Mouse (Mus musculus) retina, postnatal 1 day (tissue): ENCODE data around the gene Ankrd16.

Source experiments
- DNase-seq: peaks from one replicate; pipeline ENCODE4 v3.0.0-alpha.2; 2012

Gene Ankrd16

DNA sequence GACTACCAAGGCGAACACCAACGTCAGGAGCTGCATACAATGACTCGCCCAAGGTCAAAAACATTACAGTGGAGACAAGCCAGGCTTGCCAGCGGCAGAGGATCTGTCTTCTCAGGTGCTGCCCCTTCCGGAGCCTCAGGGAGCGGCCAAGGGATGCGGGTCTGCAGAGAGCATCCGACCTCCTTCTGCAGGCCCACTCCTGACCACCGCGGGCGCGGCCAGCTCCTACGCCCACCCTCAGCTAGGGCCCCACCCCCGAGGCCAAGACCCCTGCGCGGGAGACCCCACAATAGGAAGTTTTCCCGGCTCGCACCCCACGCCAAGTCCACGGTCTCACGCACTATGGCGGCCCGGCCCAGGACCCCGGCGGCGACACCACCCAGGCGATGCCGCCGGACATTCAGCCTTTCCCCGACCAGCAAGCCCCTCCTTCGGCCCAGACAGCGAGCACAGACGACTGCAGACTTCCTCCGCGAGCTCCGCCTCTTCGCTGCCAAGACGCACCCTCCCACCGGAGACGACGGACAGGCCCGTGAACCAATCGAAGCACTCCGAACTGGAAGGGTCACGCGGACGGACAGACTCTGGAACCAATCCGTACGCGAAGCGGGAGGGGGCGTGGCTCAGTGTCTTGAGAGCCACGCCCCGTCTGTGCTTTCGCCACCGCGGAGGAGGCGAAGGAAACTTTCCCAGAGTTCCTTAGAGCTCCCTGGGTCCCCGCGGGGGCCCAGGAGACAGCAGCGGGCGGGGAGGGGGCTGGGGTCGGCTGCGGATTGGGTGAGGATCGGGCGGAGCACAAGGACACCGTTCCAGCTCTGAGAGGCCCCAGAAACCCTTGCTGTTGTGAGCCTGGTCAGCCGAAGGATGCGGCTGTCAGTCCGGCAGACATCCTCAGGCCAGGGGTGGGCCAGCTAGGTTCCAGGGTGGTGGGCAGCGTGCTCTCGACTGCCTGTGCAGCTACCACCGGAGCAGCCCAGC is at the start of gene Ankrd16, which contains the start of gene Fbh1:
Gene Ankrd16 (plus strand): TSS at position 786 of the 978 bp plus-strand sequence.
Gene Fbh1 (minus strand): TSS at position 492 of the 978 bp plus-strand sequence.
- peak; percentile 100 for DNase-seq

GRCm38 (mm10) chr2:11729091-11729490 is 48.6 kb upstream of the Ankrd16 start:
- no peak for DNase-seq

DNA sequence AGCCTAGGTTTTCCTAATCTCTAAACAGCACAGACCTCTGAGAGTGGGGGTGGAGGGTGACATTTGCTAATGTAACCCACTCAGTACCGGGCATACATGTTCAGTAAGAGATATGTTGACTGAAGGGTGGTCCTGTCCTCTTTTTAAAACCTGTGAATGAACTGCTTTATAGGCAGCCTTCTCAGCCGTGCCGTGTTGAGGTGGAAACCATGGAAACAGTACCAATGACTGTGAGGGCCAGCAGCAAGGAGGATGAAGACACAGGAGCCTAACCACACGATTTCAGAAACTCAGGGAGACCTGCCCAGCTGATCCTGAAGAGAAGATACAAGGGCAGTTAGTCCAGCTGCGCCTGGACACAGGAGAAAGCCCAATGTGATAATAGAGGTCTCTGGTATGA is 44.7 kb upstream of the Ankrd16 start:
- no peak for DNase-seq

- no peak for DNase-seq
These were observed 41.8 kb upstream of the Ankrd16 start for GRCm38 (mm10) chr2:11735853-11736252.

DNA sequence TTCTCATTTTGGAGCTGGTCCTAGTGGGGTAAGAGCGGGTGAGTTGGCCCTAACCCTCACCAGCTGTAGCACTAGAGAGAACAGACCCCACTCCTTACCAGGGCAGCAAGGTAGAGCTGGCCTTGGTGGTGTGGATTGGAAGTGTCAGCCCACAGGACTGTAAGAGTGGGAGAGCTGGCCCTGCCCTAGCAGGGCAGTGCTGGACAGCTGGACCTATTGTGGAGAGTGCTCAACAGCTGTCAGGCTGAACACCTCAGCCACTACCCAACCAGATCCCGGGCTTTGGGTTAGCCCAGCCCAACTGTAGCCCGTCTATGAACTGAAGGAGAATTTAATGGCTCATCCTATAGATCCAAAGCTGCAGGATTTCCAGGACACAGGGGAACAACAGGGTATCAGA is 38.9 kb upstream of the Ankrd16 start:
- no peak for DNase-seq

DNA sequence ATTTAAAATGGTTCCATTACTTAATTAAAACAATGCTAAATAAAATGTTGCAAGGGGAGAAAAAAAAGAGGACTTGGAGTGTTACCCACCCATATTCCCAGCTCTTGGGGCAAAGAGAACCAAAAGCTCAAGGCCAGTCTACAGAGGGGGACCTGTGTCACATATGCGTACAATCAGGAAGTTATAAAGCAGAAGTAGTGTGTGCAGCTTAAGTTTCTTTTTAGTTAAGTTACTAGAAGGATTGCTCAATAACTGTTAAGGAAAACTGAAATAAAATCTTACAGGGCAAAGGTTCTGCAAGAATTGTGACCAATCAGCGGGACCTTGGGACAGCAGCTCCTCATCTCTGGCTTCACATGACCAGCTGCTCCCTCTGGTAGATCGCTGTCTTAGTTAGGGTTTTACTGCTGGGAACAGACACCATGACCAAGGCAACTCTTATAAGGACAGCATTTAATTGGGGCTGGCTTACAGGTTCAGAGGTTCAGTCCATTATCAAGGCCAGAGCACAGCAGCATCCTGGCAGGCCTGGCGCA is 38.1 kb upstream of the Ankrd16 start:
- DNase-seq: no peak

DNA sequence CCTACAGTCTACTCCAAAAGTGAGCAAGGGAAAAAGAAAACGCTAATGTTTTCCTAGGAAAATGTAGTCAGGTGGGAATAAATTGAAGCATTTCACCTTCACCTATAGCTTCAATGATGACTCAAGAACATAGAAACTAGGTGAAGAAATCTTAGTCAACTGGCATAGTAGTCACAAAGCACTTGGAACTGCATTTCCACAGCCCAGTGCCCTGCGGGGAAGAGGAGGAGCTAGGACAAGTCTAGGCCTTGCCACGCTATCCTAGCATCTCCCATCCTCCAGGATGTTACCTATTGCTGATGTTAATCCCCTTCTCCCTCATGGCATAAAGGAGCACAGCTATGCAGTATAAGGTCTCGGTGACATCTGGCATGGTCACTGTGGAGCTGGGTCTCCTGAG is 15.1 kb upstream of the Ankrd16 start:
- DNase-seq: no peak

GRCm38 (mm10) chr2:11765694-11766093 is 12.0 kb upstream of the Ankrd16 start:
- DNase-seq: no peak

- no peak for DNase-seq
These were observed 11.1 kb upstream of the Ankrd16 start for GRCm38 (mm10) chr2:11766485-11767160.

- DNase-seq: no peak
These were observed 10.5 kb upstream of the Ankrd16 start for GRCm38 (mm10) chr2:11767161-11767545.

GRCm38 (mm10) chr2:11771701-11772100 is 6.0 kb upstream of the Ankrd16 start:
- DNase-seq: no peak

DNA sequence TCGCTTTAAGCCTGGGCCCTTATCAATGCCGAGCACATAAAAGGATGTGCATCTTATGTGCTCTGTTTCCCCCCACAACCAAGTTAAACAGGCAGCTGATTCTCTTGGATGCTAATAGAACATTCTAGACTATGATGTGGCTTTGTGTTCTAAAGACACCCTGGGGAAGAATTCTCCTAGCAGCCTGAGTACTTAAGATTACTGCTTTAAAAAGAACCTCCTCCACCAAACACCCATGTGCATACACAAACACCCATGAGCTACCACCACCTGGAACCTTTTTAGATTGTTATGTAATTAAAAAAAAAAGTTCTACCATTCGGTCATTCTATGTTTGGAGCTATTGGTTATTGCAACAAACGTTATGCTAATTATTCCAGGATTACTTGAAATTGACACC is 5.3 kb upstream of the Ankrd16 start:
- no peak for DNase-seq

GRCm38 (mm10) chr2:11774426-11774825 is 3.2 kb upstream of the Ankrd16 start:
- no peak for DNase-seq

- DNase-seq: peak; percentile 52
These were observed 2.6 kb upstream of the Ankrd16 start for GRCm38 (mm10) chr2:11775121-11775520.

DNA sequence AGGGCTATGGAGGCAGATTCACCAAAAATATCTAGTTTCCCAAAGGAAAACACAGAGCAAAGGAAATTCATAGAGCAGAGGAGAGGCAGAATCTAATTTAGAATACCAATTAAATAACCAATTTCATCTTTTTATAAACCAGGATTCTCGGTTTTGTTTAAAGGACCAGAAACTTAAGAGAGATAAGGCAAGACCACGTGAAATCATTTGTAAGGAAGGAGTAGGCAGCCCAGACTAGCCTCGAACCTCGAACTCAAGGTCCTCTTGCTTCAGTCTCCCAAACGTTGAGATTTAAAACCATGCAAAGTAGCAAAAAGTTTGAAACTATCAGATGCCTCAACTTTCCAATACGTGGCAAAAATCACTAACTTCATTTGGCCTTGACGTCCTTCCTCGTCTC is 1.3 kb upstream of the Ankrd16 start:
- no peak for DNase-seq

- DNase-seq: peak; percentile 94
These were observed 579 bp downstream of the Ankrd16 start for GRCm38 (mm10) chr2:11778087-11778823.

GRCm38 (mm10) chr2:11784159-11784558 is 6.5 kb downstream of the Ankrd16 start:
- DNase-seq: no peak

DNA sequence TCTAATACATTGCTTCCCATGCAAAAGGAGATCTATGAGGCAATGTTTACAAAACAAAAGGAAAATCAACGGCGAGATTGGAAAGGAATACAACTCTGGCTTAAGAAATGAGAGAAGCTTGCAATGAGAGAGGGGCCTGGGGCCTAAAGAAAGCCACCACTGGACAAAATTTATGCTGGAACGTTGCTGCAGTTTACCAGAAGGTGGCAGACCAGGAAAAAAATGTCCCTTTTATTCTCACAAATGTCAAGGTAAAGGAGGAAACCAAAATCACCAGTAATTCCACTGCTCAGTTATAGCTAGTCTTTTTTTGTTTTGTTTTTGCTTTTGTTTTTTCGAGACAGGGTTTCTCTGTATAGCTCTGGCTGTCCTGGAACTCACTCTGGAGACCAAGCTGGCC is 17.0 kb downstream of the Ankrd16 start:
- no peak for DNase-seq

- no peak for DNase-seq
These were observed 20.3 kb downstream of the Ankrd16 start for GRCm38 (mm10) chr2:11797930-11798364.

DNA sequence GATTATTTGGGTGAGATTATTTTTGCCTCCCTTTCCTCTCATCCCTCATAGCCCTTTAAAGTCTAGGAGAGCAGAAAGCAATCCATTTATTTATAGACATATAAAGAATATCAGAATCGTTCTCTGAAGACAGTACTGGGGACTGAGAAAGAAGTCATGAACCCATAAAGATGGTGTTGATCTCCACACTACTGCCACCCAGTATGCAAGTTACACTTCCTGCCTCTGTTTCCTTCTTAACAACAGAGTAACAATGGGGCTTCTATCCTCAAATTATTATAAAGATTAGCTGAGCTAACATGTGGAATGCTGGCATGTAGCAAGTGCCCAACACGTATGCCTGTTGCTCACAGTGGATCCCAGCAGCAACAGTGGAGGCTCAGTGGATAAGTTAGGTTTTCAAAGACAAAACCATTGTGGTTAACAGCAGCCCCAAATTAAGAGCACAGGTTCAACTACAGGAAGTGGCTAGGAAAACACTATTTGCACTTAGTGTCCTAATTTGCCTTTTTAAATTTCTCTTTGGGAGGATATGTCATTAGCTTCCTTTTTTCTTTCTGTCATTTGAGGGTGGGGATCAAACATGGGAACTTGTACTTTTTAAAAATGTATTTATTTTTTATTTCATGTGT is 23.7 kb downstream of the Ankrd16 start:
- no peak for DNase-seq
